Mouse (Mus musculus): ENCODE measurements around the gene Rfc4. TPM values are rescaled to one million over a fixed set of nuclear protein-coding genes. Genes with fewer than 3 reads are reported as not detected.

Gene Rfc4
- polyA plus RNA-seq, 1 experiment from 2014 or later: 182 TPM

- H3K27ac ChIP-seq (ENCODE audit: low read depth, low read length): no peak overlapping the region
- no peak overlapping the region for H3K9ac ChIP-seq (ENCODE audit: low read depth, low read length)
- no peak overlapping the region for H3K4me2 ChIP-seq (replicated peaks; ENCODE audit: low read depth, low read length)
- H3K9me3 ChIP-seq (ENCODE audit: control insufficient read depth, low read length): no peaks in the 10 kb centered on the region
- no peaks in the 10 kb centered on the region for H3K27me3 ChIP-seq (ENCODE audit: control insufficient read depth, insufficient read depth, low read length)
- no peak overlapping the region for H3K4me3 ChIP-seq (ENCODE audit: low read depth, low read length)
- peaks cover 5% of the 10 kb centered on the region; the same call in 1 of the 2 replicates for H3K4me1 ChIP-seq (replicated peaks; ENCODE audit: control insufficient read depth, insufficient read depth, low read length)
- DNase-seq (ENCODE audit: low spot score) (no peak), ATAC-seq (ENCODE audit: low FRiP score) (no peak)
- WGBS: 88% methylated on average over 12 of the region's 12 CpGs
- H3K36me3 ChIP-seq (ENCODE audit: control insufficient read depth, insufficient read depth, low read length): peaks cover 8% of the 10 kb centered on the region; the same call in 1 of the 2 replicates
Observed at GRCm38 (mm10) chr16:23112348-23112747, 15.2 kb downstream of the Rfc4 start.

GRCm38 (mm10) chr16:23109350-23110280 is 17.9 kb downstream of the Rfc4 start:
- peak overlapping the region; percentile 69 for H3K4me2 ChIP-seq (replicated peaks; ENCODE audit: low read depth, low read length)
- ATAC-seq (ENCODE audit: low FRiP score) (no peak), DNase-seq (ENCODE audit: low spot score) (no peak)
- WGBS: 64% methylated on average over 5 of the region's 5 CpGs
- H3K4me1 ChIP-seq (replicated peaks; ENCODE audit: control insufficient read depth, insufficient read depth, low read length): peaks cover 5% of the 10 kb centered on the region; the same call in 1 of the 2 replicates
- no peak overlapping the region for H3K27ac ChIP-seq (ENCODE audit: low read depth, low read length)
- no peaks in the 10 kb centered on the region for H3K27me3 ChIP-seq (ENCODE audit: control insufficient read depth, insufficient read depth, low read length)
- H3K36me3 ChIP-seq (ENCODE audit: control insufficient read depth, insufficient read depth, low read length): peaks cover 5% of the 10 kb centered on the region; the same call in 1 of the 2 replicates
- peak overlapping the region; percentile 98; the same call in 1 of the 2 replicates for H3K9ac ChIP-seq (ENCODE audit: low read depth, low read length)
- no peaks in the 10 kb centered on the region for H3K9me3 ChIP-seq (ENCODE audit: control insufficient read depth, low read length)
- H3K4me3 ChIP-seq (ENCODE audit: low read depth, low read length): peak overlapping the region; percentile 93

- peak overlapping the region; percentile 98 for H3K9ac ChIP-seq (ENCODE audit: low read depth, low read length)
- ATAC-seq (ENCODE audit: low FRiP score) (no peak), DNase-seq (ENCODE audit: low spot score) (no peak)
- 3% methylated on average over 5 of the region's 5 CpGs for WGBS
- H3K4me2 ChIP-seq (replicated peaks; ENCODE audit: low read depth, low read length): peak overlapping the region; percentile 69
- H3K4me3 ChIP-seq (ENCODE audit: low read depth, low read length): peak overlapping the region; percentile 93
- peaks cover 5% of the 10 kb centered on the region; the same call in 1 of the 2 replicates for H3K4me1 ChIP-seq (replicated peaks; ENCODE audit: control insufficient read depth, insufficient read depth, low read length)
- no peak overlapping the region for H3K27ac ChIP-seq (ENCODE audit: low read depth, low read length)
- no peaks in the 10 kb centered on the region for H3K9me3 ChIP-seq (ENCODE audit: control insufficient read depth, low read length)
- no peaks in the 10 kb centered on the region for H3K27me3 ChIP-seq (ENCODE audit: control insufficient read depth, insufficient read depth, low read length)
- peaks cover 5% of the 10 kb centered on the region; the same call in 1 of the 2 replicates for H3K36me3 ChIP-seq (ENCODE audit: control insufficient read depth, insufficient read depth, low read length)
Observed at GRCm38 (mm10) chr16:23108943-23109342, 18.6 kb downstream of the Rfc4 start.

- ATAC-seq (ENCODE audit: low FRiP score) (peak; percentile 91), DNase-seq (ENCODE audit: low spot score) (peak; percentile 86)
- Histone ChIP-seq H3K36me3 (ENCODE audit: control insufficient read depth, insufficient read depth, low read length) (peaks cover 5% of the 10 kb centered on the region; the same call in 1 of the 2 replicates), H3K4me2 (replicated peaks; ENCODE audit: low read depth, low read length) (peak overlapping the region; percentile 69), H3K27me3 (ENCODE audit: control insufficient read depth, insufficient read depth, low read length) (no peaks in the 10 kb centered on the region), H3K4me1 (replicated peaks; ENCODE audit: control insufficient read depth, insufficient read depth, low read length) (peaks cover 5% of the 10 kb centered on the region; the same call in 1 of the 2 replicates), H3K4me3 (ENCODE audit: low read depth, low read length) (peak overlapping the region; percentile 93), H3K27ac (ENCODE audit: low read depth, low read length) (peak overlapping the region; percentile 91), H3K9ac (ENCODE audit: low read depth, low read length) (peak overlapping the region; percentile 98), H3K9me3 (ENCODE audit: control insufficient read depth, low read length) (no peaks in the 10 kb centered on the region)
- under 1% methylated on average over 52 of the region's 52 CpGs for WGBS
Observed at GRCm38 (mm10) chr16:23107946-23108759, 19.4 kb downstream of the Rfc4 start.

- H3K4me1 ChIP-seq (replicated peaks; ENCODE audit: control insufficient read depth, insufficient read depth, low read length): peaks cover 5% of the 10 kb centered on the region; the same call in 1 of the 2 replicates
- H3K9ac ChIP-seq (ENCODE audit: low read depth, low read length): peak within 1 kb of the TSS; percentile 98
- no peaks in the 10 kb centered on the region for H3K9me3 ChIP-seq (ENCODE audit: control insufficient read depth, low read length)
- peak within 1 kb of the TSS; percentile 69 for H3K4me2 ChIP-seq (replicated peaks; ENCODE audit: low read depth, low read length)
- no peaks in the 10 kb centered on the region for H3K27me3 ChIP-seq (ENCODE audit: control insufficient read depth, insufficient read depth, low read length)
- peak within 1 kb of the TSS; percentile 93 for H3K4me3 ChIP-seq (ENCODE audit: low read depth, low read length)
- H3K27ac ChIP-seq (ENCODE audit: low read depth, low read length): peak within 1 kb of the TSS; percentile 91
- peak; percentile 94 for DNase-seq (ENCODE audit: low spot score)
- ATAC-seq (ENCODE audit: low FRiP score): peak; percentile 90
- WGBS: under 1% methylated on average over 71 of the region's 71 CpGs
- peaks cover 2% of the 10 kb centered on the region; the same call in 1 of the 2 replicates for H3K36me3 ChIP-seq (ENCODE audit: control insufficient read depth, insufficient read depth, low read length)
Observed at GRCm38 (mm10) chr16:23107231-23107942, 20.1 kb downstream of the Rfc4 start, which contains the start of gene Eif4a2. TSS of gene Eif4a2 (plus strand) at chr16:23107444.

- DNase-seq (ENCODE audit: low spot score) (no peak), ATAC-seq (ENCODE audit: low FRiP score) (no peak)
- Histone ChIP-seq H3K27ac (ENCODE audit: low read depth, low read length) (no peak overlapping the region), H3K4me2 (replicated peaks; ENCODE audit: low read depth, low read length) (no peak overlapping the region), H3K4me1 (replicated peaks; ENCODE audit: control insufficient read depth, insufficient read depth, low read length) (peaks cover 5% of the 10 kb centered on the region; the same call in 1 of the 2 replicates), H3K9ac (ENCODE audit: low read depth, low read length) (no peak overlapping the region), H3K36me3 (ENCODE audit: control insufficient read depth, insufficient read depth, low read length) (0 out of 2 replicates have a peak, but pooled peaks cover 2% of the 10 kb centered on the region), H3K9me3 (ENCODE audit: control insufficient read depth, low read length) (no peaks in the 10 kb centered on the region), H3K4me3 (ENCODE audit: low read depth, low read length) (no peak overlapping the region), H3K27me3 (ENCODE audit: control insufficient read depth, insufficient read depth, low read length) (no peaks in the 10 kb centered on the region)
- 85% methylated on average over 7 of the region's 7 CpGs for WGBS
Observed at GRCm38 (mm10) chr16:23106121-23106520, 21.4 kb downstream of the Rfc4 start.

GRCm38 (mm10) chr16:23103841-23104240 is 23.7 kb downstream of the Rfc4 start:
- Histone ChIP-seq H3K4me1 (replicated peaks; ENCODE audit: control insufficient read depth, insufficient read depth, low read length) (no peaks in the 10 kb centered on the region; the same call in 1 of the 2 replicates), H3K4me2 (replicated peaks; ENCODE audit: low read depth, low read length) (no peak overlapping the region), H3K36me3 (ENCODE audit: control insufficient read depth, insufficient read depth, low read length) (no peaks in the 10 kb centered on the region), H3K27ac (ENCODE audit: low read depth, low read length) (no peak overlapping the region), H3K4me3 (ENCODE audit: low read depth, low read length) (no peak overlapping the region), H3K9ac (ENCODE audit: low read depth, low read length) (no peak overlapping the region), H3K9me3 (ENCODE audit: control insufficient read depth, low read length) (no peaks in the 10 kb centered on the region), H3K27me3 (ENCODE audit: control insufficient read depth, insufficient read depth, low read length) (peaks cover 5% of the 10 kb centered on the region; the same call in 1 of the 2 replicates)
- DNase-seq (ENCODE audit: low spot score) (no peak), ATAC-seq (ENCODE audit: low FRiP score) (no peak)
- WGBS: 68% methylated on average over 2 of the region's 2 CpGs
